Mouse (Mus musculus) CH12F3 (cell line): ENCODE measurements at regions not wholly inside any gene's neighbourhood (a gene's known extent, or its start where the extent isn't known, plus 50 kb on each side); places are given as distances from the start of the nearest gene placed in this dataset.

ENCODE experiments used
- in situ Hi-C: fragments of 300-500 bp; cut with MboI; formaldehyde crosslinking; loops from 2 replicates; pipeline ENCODE4 v1.14.3; 2020; ENCODE audit warnings: low sequenced_read_pairs

DNA sequence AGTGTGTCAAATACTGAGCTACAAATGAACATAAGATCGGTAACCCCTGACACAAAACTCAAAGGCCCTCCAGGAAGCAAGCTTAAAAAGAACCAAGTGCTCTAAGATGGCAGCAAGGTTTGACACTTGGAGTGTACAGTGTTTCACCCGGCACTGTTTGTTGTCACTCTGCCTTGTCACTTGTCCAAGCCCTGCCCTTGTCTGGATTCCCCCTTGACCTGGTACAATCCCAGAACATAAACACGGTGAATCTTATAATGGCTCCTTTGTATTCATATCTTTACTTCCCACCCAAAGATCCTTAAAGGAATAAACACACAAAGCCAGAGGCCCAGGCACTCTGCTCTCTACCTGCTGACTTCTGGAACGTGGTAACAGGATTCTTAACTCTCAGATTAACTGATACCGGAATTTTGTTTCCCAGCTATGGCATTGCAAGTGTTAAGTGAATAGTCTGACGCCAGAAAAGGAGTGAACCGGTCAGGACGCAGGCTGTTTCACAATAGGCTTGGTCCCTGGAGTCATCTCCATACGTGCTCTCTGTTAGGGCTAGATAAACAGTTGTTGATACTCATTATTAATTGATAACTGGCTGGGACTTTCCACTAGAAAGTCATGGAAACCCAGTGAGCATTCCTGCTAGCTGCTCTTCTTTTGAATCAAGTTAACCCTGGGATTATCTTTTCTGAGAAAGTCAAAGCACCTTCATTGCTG lies 95.9 kb upstream of the Ankrd55 start:
- in situ Hi-C loops: no loop called here

DNA sequence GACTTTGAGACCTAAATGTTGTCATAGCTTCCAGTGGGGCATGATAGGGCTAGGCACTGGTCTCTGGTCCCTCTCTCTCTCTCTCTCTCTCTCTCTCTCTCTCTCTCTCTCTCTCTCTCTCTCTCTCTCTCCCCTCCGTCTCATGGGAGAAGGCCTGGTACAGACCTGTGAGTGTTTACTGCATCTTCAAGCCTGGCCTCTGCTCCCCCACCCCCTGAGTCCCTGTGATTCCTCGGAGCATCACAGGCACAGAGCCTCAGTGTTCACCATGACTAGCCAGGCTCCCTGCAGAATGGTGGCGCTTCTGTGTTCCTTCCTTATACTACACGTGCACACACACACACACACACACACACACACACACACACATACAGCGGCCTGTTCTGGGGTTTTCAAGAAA lies 94.6 kb upstream of the Ankrd55 start:
- in situ Hi-C loops: no loop called here

GRCm38 (mm10) chr13:112194991-112195390 lies 93.3 kb upstream of the Ankrd55 start:
- in situ Hi-C loops: no loop called here

DNA sequence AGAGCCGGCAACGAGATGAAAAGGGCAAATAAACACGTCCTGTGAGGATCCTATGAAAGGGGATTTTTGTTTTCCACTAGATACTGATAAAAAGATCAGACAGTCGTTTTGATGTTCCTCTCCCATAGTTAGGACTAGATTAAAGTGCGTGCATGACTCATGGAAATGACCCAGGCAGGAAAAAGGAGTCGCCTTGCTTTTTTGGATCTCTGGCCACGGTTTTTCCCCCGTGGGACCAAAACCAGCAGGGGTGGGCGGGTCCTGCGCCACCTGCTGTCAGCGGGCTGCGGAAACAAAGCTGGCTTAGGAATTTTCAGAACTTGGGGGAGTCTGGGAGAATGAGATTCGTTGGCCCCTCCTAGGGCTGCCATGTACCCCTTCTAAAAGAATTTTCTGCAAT lies 91.5 kb upstream of the Ankrd55 start:
- in situ Hi-C loops: no loop called here

DNA sequence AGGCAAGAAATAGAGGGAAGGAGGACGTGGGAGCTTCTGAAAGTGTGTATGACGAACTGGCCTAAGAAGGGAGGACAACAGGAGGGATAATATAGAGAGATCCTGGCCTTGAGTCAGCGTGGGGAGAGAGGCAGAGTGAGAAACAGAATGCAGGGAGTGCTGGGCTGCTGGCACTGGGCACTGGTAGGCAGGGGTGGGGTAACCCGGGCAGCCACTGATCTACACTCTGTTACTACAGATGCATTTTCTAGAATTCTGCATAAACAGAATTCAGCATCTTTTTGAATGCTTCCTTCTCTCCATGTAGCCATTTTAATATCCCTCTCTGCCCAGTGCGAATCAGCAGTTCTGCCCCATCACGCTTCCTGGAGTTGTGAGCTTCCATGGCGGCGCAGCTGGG lies 84.5 kb upstream of the Ankrd55 start:
- in situ Hi-C loops: no loop called here

- in situ Hi-C loops: no loop called here
Observed at GRCm38 (mm10) chr13:112204204-112204603, 84.0 kb upstream of the Ankrd55 start.

DNA sequence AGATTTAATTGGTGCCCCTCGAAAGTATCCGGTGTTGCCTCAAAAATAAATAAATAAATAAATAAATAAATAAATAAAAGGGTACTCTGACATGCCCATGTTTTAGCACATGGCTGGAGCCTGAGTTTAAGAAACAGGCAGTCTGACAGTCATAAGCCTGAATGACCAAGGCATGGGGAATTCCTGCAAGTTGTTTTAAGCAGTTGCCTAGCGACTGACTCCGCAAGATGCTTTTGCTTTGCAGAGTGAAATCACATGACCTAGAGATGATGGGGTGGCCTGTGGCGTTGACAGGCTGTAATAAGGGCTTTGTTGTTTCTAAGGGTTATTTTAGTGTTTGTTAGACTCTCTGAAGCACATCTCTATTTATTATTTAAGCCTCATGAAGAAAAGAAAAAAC lies 83.4 kb upstream of the Ankrd55 start:
- in situ Hi-C loops: no loop called here

DNA sequence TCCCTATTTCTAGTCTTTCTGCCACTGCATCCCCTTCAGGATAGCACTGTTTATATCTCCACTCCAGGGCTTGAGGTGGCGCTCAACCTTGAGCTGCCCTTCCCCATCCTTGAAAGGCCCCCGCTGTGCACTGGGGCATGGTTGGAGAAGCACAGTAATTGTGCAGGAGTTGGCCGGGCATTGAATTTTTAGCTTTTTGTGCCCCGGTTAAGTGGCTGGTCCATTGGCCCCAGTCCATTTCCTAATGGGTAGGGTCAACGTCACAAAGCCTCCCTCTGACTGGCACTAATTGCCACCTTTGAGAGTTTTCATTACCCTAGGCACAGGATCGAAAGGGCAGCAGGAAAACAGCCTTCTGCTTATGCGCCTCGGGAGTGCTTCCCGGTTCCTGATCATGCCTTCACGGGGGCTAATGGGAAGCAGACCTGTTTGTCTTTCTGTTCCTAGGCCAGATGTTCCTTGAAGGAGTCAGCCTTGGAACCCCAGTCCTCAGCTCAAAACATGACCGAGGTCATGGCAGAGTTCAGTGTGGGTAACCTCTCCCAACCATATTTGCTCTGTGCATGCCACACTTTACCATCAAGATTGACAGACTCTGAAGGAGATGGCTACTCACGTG lies 80.5 kb upstream of the Ankrd55 start:
- in situ Hi-C loops: no loop called here

DNA sequence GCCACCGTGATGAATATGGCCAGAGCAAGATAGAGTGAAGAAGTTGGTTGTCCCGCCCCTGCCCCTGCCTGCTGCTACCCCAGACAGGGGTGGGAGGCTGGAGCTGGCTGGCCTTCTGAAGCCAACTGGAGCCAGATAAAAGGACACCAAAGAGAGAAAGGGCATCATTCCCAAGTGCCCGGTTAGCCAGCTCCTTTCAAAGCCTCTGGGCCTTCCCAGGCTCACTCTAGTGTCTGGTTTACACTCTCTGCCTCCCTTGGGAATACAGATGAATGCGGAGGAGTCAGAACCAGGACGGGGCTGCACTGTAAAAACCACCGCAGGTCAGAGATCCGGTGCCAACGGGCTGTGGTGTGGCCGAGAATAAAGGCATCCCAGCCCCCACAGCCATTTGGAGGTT lies 76.4 kb upstream of the Ankrd55 start:
- in situ Hi-C loops: no loop called here

DNA sequence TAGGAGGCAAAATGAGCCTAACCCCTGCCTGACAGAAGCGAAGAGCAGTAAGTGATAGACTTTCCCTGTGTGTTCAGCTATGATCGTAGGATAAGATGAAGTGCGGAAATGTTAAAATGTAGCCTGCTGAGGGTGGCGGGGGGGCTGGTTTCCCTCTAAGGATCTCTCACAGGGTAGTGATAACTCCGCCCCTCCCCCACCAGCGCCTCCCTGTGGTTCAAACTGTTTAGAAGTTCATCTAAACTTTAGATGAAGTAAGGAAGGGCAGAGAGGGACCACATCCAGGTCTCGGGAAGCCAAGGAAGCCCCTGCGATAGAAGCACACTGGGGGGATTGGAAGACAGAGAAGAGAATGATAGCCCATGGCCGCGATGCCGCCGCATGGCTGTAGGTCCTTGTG lies 75.9 kb upstream of the Ankrd55 start:
- in situ Hi-C loops: no loop called here

- in situ Hi-C loops: no loop called here
Observed at GRCm38 (mm10) chr13:112213652-112214081, 74.6 kb upstream of the Ankrd55 start.

- in situ Hi-C loops: no loop called here
Observed at GRCm38 (mm10) chr13:112216084-112216483, 72.2 kb upstream of the Ankrd55 start.

DNA sequence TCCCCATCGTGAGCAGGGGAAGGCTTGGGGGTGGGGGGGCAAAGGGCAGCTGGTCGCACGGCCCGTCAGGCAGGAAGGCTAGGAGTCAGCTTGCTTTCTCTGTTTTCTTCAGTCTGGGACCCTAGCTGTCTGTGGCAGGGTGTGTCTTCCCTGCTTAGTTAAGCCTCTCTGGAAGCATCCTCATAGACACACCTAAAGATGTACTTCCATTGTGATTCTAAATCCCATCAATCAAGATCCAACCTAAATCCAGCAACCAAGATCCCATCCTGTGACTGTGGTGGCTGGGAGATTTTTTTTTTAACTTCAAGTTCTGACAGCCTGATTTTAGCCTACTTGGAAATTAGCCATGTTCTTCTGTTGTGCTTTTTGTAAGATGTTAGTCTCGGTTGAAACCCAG lies 69.9 kb upstream of the Ankrd55 start:
- in situ Hi-C loops: no loop called here

GRCm38 (mm10) chr13:112220184-112220583 lies 68.1 kb upstream of the Ankrd55 start:
- in situ Hi-C loops: no loop called here

DNA sequence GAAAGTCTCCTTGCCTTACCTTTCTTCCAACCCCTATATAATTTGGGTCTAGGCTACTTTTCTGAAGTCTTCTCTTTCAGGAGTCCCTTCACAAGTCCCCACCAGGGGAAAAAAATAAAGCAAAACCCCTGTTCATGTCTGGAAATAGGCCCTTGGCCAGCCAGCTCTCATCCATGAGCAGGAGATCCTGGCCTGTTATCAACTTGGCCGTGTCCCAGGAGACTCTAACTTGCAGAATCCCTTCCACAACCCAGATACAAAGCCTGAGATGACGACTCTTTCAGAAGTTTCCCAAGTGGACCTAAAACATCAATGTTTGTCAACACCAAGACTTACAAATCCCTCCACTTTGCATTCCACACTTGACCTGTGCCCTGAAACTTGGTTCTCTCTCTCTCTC lies 64.6 kb upstream of the Ankrd55 start:
- in situ Hi-C loops: no loop called here

DNA sequence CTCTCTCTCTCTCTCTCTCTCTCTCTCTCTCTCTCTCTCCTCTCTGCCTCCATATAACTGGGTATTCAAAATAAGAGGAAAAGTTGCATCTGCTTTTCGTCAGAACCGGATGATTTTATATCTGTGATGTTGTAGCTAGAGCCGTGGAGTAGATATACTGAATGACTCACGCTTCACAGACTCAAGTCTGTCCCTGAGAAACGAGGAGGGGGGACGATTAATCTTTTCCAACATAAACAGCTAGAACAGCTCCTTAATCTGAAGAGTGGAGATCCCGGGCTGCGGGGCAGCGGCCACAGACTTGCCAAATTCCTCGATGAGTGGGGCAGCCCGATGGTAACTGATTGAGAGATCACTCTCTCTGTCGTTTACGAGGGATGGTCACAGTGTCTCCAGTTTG lies 60.5 kb upstream of the Ankrd55 start:
- in situ Hi-C loops: no loop called here

DNA sequence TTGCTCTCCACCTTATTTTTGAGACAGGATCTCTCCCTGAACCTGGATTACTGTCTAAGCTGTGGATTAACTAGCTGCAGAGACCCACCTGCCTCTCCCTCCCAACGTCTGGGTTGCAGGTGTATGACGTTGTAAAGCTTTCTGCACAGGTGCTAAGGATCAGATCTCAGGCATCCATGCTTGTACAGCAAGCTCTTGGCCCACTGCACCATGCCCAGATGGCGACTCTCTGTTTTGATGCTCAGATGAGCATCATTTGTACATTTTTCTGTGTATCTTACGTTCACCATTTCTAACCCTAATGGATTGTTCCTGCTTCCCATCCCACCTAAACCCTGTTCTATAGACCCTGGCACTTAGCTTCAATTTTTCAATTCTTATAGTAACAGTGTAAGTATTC lies 59.4 kb upstream of the Ankrd55 start:
- in situ Hi-C loops: no loop called here

DNA sequence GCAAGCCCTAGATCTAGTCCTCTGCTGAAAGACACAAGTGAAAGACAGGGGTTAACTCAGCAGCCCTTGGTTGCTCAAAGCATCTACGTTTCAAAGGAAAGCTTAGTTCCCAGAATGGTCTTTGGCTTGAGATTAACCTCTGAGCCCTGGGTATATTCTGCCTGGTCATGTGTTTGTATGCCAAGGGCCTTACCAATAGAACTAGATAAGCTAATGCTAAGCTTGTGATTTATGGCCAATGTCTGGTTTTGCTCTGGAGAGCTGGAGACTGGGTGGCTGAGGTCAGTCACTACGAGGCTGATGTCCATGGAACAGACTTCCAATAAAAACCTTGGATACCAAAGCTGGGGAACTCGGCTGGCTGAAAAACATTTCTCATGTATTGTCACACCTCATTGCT lies 58.1 kb upstream of the Ankrd55 start:
- in situ Hi-C loops: no loop called here

- in situ Hi-C loops: no loop called here
Observed at GRCm38 (mm10) chr13:112234695-112235094, 53.6 kb upstream of the Ankrd55 start.

GRCm38 (mm10) chr13:112236956-112237355 lies 51.3 kb upstream of the Ankrd55 start:
- in situ Hi-C loops: no loop called here

GRCm38 (mm10) chr13:112237377-112237776 lies 50.9 kb upstream of the Ankrd55 start:
- in situ Hi-C loops: no loop called here

DNA sequence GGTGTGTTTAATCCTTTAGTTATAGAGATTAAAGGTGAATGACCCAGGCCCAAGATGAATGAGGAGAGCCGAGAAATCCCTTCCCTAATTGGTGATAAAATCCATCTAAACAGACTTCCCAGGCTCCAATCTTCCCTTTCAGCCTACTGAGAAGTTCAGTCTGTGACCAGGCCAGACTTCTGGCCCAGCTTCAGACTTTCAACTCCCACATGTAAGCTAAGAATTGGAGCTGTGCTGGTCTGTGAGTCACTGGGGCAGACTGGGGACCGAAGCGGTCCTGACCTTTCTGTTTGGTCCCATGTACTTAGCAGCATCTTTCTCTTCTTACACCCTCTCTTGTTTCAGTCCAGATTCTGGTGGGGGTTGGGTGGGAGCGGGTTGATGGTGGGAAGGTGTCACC lies 50.3 kb upstream of the Ankrd55 start:
- in situ Hi-C loops: no loop called here
